Comparison of ENCODE assay signal across 7 mouse cellular contexts in genomic region chr2:134644301-134644912, GRCm38 (mm10). TPM values are rescaled to one million over a fixed set of nuclear protein-coding genes. Genes with fewer than 3 reads are reported as not detected.
DNase-seq lines count a peak whose midpoint lies in the region; ATAC-seq and TF ChIP-seq lines count a peak whose summit lies in the region.

No protein-coding gene starts in this region.

- no peak for DNase-seq in liver, embryonic 11.5 days (ENCODE audit: low spot score)
- DNase-seq in liver, result no peak
- no peak for DNase-seq in forebrain, embryonic 11.5 days (ENCODE audit: low spot score)
- no peak for DNase-seq in limb, embryonic 11.5 days (ENCODE audit: low spot score)
- DNase-seq in left cerebral cortex, postnatal 4 days, result no peak
- DNase-seq in adrenal gland, postnatal 25 days, result no peak

- no peaks in the 10 kb centered on the region for H3K9me3 ChIP-seq in liver, embryonic 11.5 days (ENCODE audit: control insufficient read depth, low read length)
- no peaks in the 10 kb centered on the region for H3K9me3 ChIP-seq in forebrain, embryonic 11.5 days (ENCODE audit: control insufficient read depth, low read length)
- H3K9me3 ChIP-seq in limb, embryonic 11.5 days (ENCODE audit: control insufficient read depth, low read length), result no peaks in the 10 kb centered on the region

- TF ChIP-seq POLR2A in olfactory bulb, adult 2 months (IDR thresholded peaks at IDR 0.05; ENCODE audit: insufficient read depth, low read depth, low read length), result no peak

- peak overlapping the region; percentile 63 for H3K4me2 ChIP-seq in liver, embryonic 11.5 days
- peak overlapping the region; percentile 51; the same call in 1 of the 2 replicates for H3K4me2 ChIP-seq in forebrain, embryonic 11.5 days (ENCODE audit: low read depth, low read length, severe bottlenecking)
- H3K4me2 ChIP-seq in limb, embryonic 11.5 days (ENCODE audit: low read depth, severe bottlenecking), result peak overlapping the region; percentile 7; the same call in 1 of the 2 replicates

- H3K4me3 ChIP-seq in liver, embryonic 11.5 days (ENCODE audit: low read depth, low read length), result peak overlapping the region; percentile 81
- H3K4me3 ChIP-seq in forebrain, embryonic 11.5 days (ENCODE audit: low read depth, low read length), result no peak overlapping the region; the same call in 1 of the 2 replicates
- H3K4me3 ChIP-seq in limb, embryonic 11.5 days (ENCODE audit: low read depth, low read length), result peak overlapping the region; percentile 74; the same call in 1 of the 2 replicates
- no peak overlapping the region for H3K4me3 ChIP-seq in olfactory bulb, adult 2 months (ENCODE audit: insufficient read depth, low read depth, low read length)

- TF ChIP-seq CTCF in olfactory bulb, adult 2 months (IDR thresholded peaks at IDR 0.05; ENCODE audit: insufficient read depth, low read depth, low read length), result no peak

- 38% methylated on average over 6 of the region's 6 CpGs for WGBS in liver, embryonic 11.5 days
- 33% methylated on average over 6 of the region's 6 CpGs for WGBS in forebrain, embryonic 11.5 days
- WGBS in limb, embryonic 11.5 days, result 38% methylated on average over 6 of the region's 6 CpGs
- WGBS in olfactory bulb, adult 2 months, result 17% methylated on average over 6 of the region's 6 CpGs

- 0 out of 2 replicates have a peak overlapping the region, but pooled peaks have one; percentile 13 for H3K27ac ChIP-seq in liver, embryonic 11.5 days (ENCODE audit: low read depth, low read length)
- H3K27ac ChIP-seq in forebrain, embryonic 11.5 days (ENCODE audit: low read depth, low read length), result peak overlapping the region; percentile 8; the same call in 1 of the 2 replicates
- H3K27ac ChIP-seq in limb, embryonic 11.5 days (replicated peaks; ENCODE audit: low read depth, low read length), result no peak overlapping the region; the same call in 1 of the 2 replicates
- peak overlapping the region; percentile 76; the same call in 1 of the 2 replicates for H3K27ac ChIP-seq in olfactory bulb, adult 2 months (ENCODE audit: insufficient read depth, low read depth, low read length)

- peaks cover 8% of the 10 kb centered on the region for H3K4me1 ChIP-seq in liver, embryonic 11.5 days (replicated peaks; ENCODE audit: control insufficient read depth, insufficient read depth, low read length)
- no peaks in the 10 kb centered on the region; the same call in 1 of the 2 replicates for H3K4me1 ChIP-seq in forebrain, embryonic 11.5 days (replicated peaks; ENCODE audit: control insufficient read depth, insufficient read depth, low read length)
- peaks cover 3% of the 10 kb centered on the region; the same call in 1 of the 2 replicates for H3K4me1 ChIP-seq in limb, embryonic 11.5 days (ENCODE audit: control insufficient read depth, insufficient read depth, low read length)
- H3K4me1 ChIP-seq in olfactory bulb, adult 2 months (ENCODE audit: control insufficient read depth, insufficient read depth, low read length), result no peaks in the 10 kb centered on the region

- no peak overlapping the region for H3K9ac ChIP-seq in liver, embryonic 11.5 days (ENCODE audit: low read depth, low read length)
- H3K9ac ChIP-seq in forebrain, embryonic 11.5 days (ENCODE audit: low read length), result no peak overlapping the region
- H3K9ac ChIP-seq in limb, embryonic 11.5 days (ENCODE audit: low read length), result no peak overlapping the region

- no peaks in the 10 kb centered on the region for H3K36me3 ChIP-seq in liver, embryonic 11.5 days (ENCODE audit: control insufficient read depth, insufficient read depth, low read length)
- H3K36me3 ChIP-seq in forebrain, embryonic 11.5 days (ENCODE audit: control insufficient read depth, insufficient read depth, low read length), result no peaks in the 10 kb centered on the region
- no peaks in the 10 kb centered on the region for H3K36me3 ChIP-seq in limb, embryonic 11.5 days (ENCODE audit: control insufficient read depth, insufficient read depth, low read length)

- ATAC-seq in liver, embryonic 11.5 days (replicated peaks; ENCODE audit: low FRiP score), result no peak; the same call in 1 of the 2 replicates
- no peak; the same call in 1 of the 2 replicates for ATAC-seq in forebrain, embryonic 11.5 days (replicated peaks; ENCODE audit: low FRiP score)
- peak; percentile 60; the same call in 1 of the 2 replicates for ATAC-seq in limb, embryonic 11.5 days (ENCODE audit: insufficient number of reproducible peaks, low FRiP score, low TSS enrichment, low read depth)

- H3K27me3 ChIP-seq in liver, embryonic 11.5 days (replicated peaks; ENCODE audit: control insufficient read depth, insufficient read depth, low read length), result no peaks in the 10 kb centered on the region
- H3K27me3 ChIP-seq in forebrain, embryonic 11.5 days (ENCODE audit: control insufficient read depth, insufficient read depth, low read length), result no peaks in the 10 kb centered on the region
- no peaks in the 10 kb centered on the region for H3K27me3 ChIP-seq in limb, embryonic 11.5 days (ENCODE audit: control insufficient read depth, insufficient read depth, low read length)

- intact Hi-C loops in left cerebral cortex, postnatal 4 days (cut with DNase I), result no loop called here

RNA-seq across cellular contexts. Expression of gene Tmx4, which starts 0.5 kb away (rescaled TPM):
- 16.2 and 16.7 TPM in 2 replicates for polyA plus RNA-seq in liver, embryonic 11.5 days (2014; fragmentation: Nextera tagmentation; extraction: Ambion mirVana)
- 49.9 and 50.6 TPM in 2 replicates for polyA plus RNA-seq in forebrain, embryonic 11.5 days (2014; fragmentation: Nextera tagmentation; extraction: Ambion mirVana)
- polyA plus RNA-seq in limb, embryonic 11.5 days (2014; fragmentation: Nextera tagmentation; extraction: Ambion mirVana), result 25.3 and 28.7 TPM in 2 replicates
- 139 TPM in 1 of 2 replicates, not detected in the other for polyA plus RNA-seq in olfactory bulb, adult 2 months (2012; ENCODE audit: insufficient read depth, insufficient read length, low replicate concordance, missing spikeins)
- total RNA-seq in left cerebral cortex, postnatal 4 days (2021), result 100 to 1,000 TPM; 118 to 124 TPM
- total RNA-seq in adrenal gland, postnatal 25 days (2021), result 30.4 and 40.6 TPM in 2 replicates

Comparison
In these comparisons a context has a peak if more than half of its experiments do, and no peak if none do; other contexts are left out.
1. H3K4me2 ChIP-seq: peak in every context shown above with its lines; median percentile 63 in liver, embryonic 11.5 days; 51 in forebrain, embryonic 11.5 days; 7 in limb, embryonic 11.5 days.
2. H3K4me3 ChIP-seq: peak in liver, embryonic 11.5 days (single experiment) and limb, embryonic 11.5 days (single experiment); none in forebrain, embryonic 11.5 days (single experiment) and olfactory bulb, adult 2 months (single experiment).